Mouse (Mus musculus): ENCODE measurements at regions not wholly inside any gene's neighbourhood (a gene's known extent, or its start where the extent isn't known, plus 50 kb on each side); places are given as distances from the start of the nearest gene placed in this dataset.
"Not testable (repeated sequence)": the region's sequence is repeated elsewhere in the genome, so short reads cannot be mapped to it uniquely, and the experiment has no call there.

GRCm38 (mm10) chr6:25101761-25102160, 145.7 kb upstream of the Tmem229a start:
- Histone ChIP-seq H3K36me3 (no peaks in the 10 kb centered on the region), H3K4me2 (no peak overlapping the region), H3K4me3 (replicated peaks) (no peak overlapping the region), H3K9me3 (replicated peaks) (no peaks in the 10 kb centered on the region), H3K27ac (replicated peaks) (no peak overlapping the region), H3K4me1 (no peaks in the 10 kb centered on the region), H3K27me3 (replicated peaks) (no peaks in the 10 kb centered on the region), H3K9ac (replicated peaks) (no peak overlapping the region)
- no peak for ATAC-seq (ENCODE audit: low FRiP score)

GRCm38 (mm10) chr6:25087167-25087566, 131.1 kb upstream of the Tmem229a start:
- H3K27me3 ChIP-seq (replicated peaks): no peaks in the 10 kb centered on the region
- WGBS: 83% methylated on average over 1 of the region's 1 CpGs
- no peaks in the 10 kb centered on the region for H3K4me1 ChIP-seq
- H3K4me2 ChIP-seq: no peak overlapping the region
- no peak overlapping the region for H3K9ac ChIP-seq (replicated peaks)
- H3K36me3 ChIP-seq: no peaks in the 10 kb centered on the region
- no peak overlapping the region for H3K4me3 ChIP-seq (replicated peaks)
- H3K9me3 ChIP-seq (replicated peaks): no peaks in the 10 kb centered on the region
- H3K27ac ChIP-seq (replicated peaks): no peak overlapping the region
- ATAC-seq (ENCODE audit: low FRiP score): no peak

GRCm38 (mm10) chr6:25085871-25086270, 129.8 kb upstream of the Tmem229a start:
- Histone ChIP-seq H3K27ac (replicated peaks) (no peak overlapping the region), H3K27me3 (replicated peaks) (no peaks in the 10 kb centered on the region), H3K4me1 (no peaks in the 10 kb centered on the region), H3K4me2 (no peak overlapping the region), H3K4me3 (replicated peaks) (no peak overlapping the region), H3K9ac (replicated peaks) (no peak overlapping the region), H3K36me3 (no peaks in the 10 kb centered on the region), H3K9me3 (replicated peaks) (no peaks in the 10 kb centered on the region)
- WGBS: 79% methylated on average over 2 of the region's 2 CpGs
- no peak for ATAC-seq (ENCODE audit: low FRiP score)

- 61% methylated on average over 4 of the region's 4 CpGs for WGBS
- H3K4me1 ChIP-seq; H3K9ac ChIP-seq (replicated peaks); H3K9me3 ChIP-seq (replicated peaks); H3K27me3 ChIP-seq (replicated peaks); H3K4me2 ChIP-seq; H3K27ac ChIP-seq (replicated peaks); ATAC-seq (ENCODE audit: low FRiP score); H3K4me3 ChIP-seq (replicated peaks); H3K36me3 ChIP-seq: not testable (repeated sequence)
Observed at GRCm38 (mm10) chr6:25085296-25085695, 129.2 kb upstream of the Tmem229a start.

GRCm38 (mm10) chr6:25065913-25066312, 109.8 kb upstream of the Tmem229a start:
- Histone ChIP-seq H3K9ac (replicated peaks) (no peak overlapping the region), H3K4me2 (no peak overlapping the region), H3K36me3 (no peaks in the 10 kb centered on the region), H3K9me3 (replicated peaks) (no peaks in the 10 kb centered on the region), H3K27ac (replicated peaks) (no peak overlapping the region), H3K4me3 (replicated peaks) (no peak overlapping the region), H3K27me3 (replicated peaks) (no peaks in the 10 kb centered on the region), H3K4me1 (no peaks in the 10 kb centered on the region)
- ATAC-seq (ENCODE audit: low FRiP score): no peak
- WGBS: 49% methylated on average over 6 of the region's 6 CpGs

- ATAC-seq (ENCODE audit: low FRiP score): no peak
- Histone ChIP-seq H3K4me3 (replicated peaks) (no peak overlapping the region), H3K4me2 (no peak overlapping the region), H3K4me1 (no peaks in the 10 kb centered on the region), H3K36me3 (no peaks in the 10 kb centered on the region), H3K9ac (replicated peaks) (no peak overlapping the region), H3K27me3 (replicated peaks) (no peaks in the 10 kb centered on the region), H3K9me3 (replicated peaks) (no peaks in the 10 kb centered on the region), H3K27ac (replicated peaks) (no peak overlapping the region)
- 72% methylated on average over 2 of the region's 2 CpGs for WGBS
Observed at GRCm38 (mm10) chr6:25032878-25033509, 76.9 kb upstream of the Tmem229a start.

GRCm38 (mm10) chr6:25026953-25027352, 70.9 kb upstream of the Tmem229a start:
- Histone ChIP-seq H3K4me3 (replicated peaks) (no peak overlapping the region), H3K36me3 (no peaks in the 10 kb centered on the region), H3K27ac (replicated peaks) (no peak overlapping the region), H3K4me1 (no peaks in the 10 kb centered on the region), H3K4me2 (no peak overlapping the region), H3K9ac (replicated peaks) (no peak overlapping the region), H3K27me3 (replicated peaks) (no peaks in the 10 kb centered on the region), H3K9me3 (replicated peaks) (no peaks in the 10 kb centered on the region)
- ATAC-seq (ENCODE audit: low FRiP score): no peak
- WGBS: 85% methylated on average over 3 of the region's 3 CpGs

- Histone ChIP-seq H3K9ac (replicated peaks) (no peak overlapping the region), H3K4me1 (no peaks in the 10 kb centered on the region), H3K36me3 (no peaks in the 10 kb centered on the region), H3K4me2 (no peak overlapping the region), H3K27me3 (replicated peaks) (no peaks in the 10 kb centered on the region), H3K4me3 (replicated peaks) (no peak overlapping the region), H3K27ac (replicated peaks) (no peak overlapping the region), H3K9me3 (replicated peaks) (no peaks in the 10 kb centered on the region)
- ATAC-seq (ENCODE audit: low FRiP score): peak; percentile 70; the same call in 1 of the 2 replicates
- WGBS: 31% methylated on average over 2 of the region's 2 CpGs
Observed at GRCm38 (mm10) chr6:25020005-25020772, 64.1 kb upstream of the Tmem229a start.

- no peaks in the 10 kb centered on the region for H3K9me3 ChIP-seq (replicated peaks)
- H3K4me1 ChIP-seq: no peaks in the 10 kb centered on the region
- H3K9ac ChIP-seq (replicated peaks): no peak overlapping the region
- H3K27me3 ChIP-seq (replicated peaks): no peaks in the 10 kb centered on the region
- no peak for ATAC-seq (ENCODE audit: low FRiP score)
- H3K27ac ChIP-seq (replicated peaks): no peak overlapping the region
- H3K4me2 ChIP-seq: no peak overlapping the region
- no peak overlapping the region for H3K4me3 ChIP-seq (replicated peaks)
- no peaks in the 10 kb centered on the region for H3K36me3 ChIP-seq
- WGBS: 19% methylated on average over 3 of the region's 3 CpGs
Observed at GRCm38 (mm10) chr6:25013288-25013606, 57.1 kb upstream of the Tmem229a start.

- Histone ChIP-seq H3K9me3 (replicated peaks) (no peaks in the 10 kb centered on the region), H3K4me3 (replicated peaks) (no peak overlapping the region), H3K4me2 (no peak overlapping the region), H3K36me3 (no peaks in the 10 kb centered on the region), H3K27me3 (replicated peaks) (no peaks in the 10 kb centered on the region), H3K27ac (replicated peaks) (no peak overlapping the region), H3K4me1 (no peaks in the 10 kb centered on the region), H3K9ac (replicated peaks) (no peak overlapping the region)
- ATAC-seq (ENCODE audit: low FRiP score): no peak
- WGBS: 56% methylated on average over 2 of the region's 2 CpGs
Observed at GRCm38 (mm10) chr6:25012376-25013287, 56.5 kb upstream of the Tmem229a start.

GRCm38 (mm10) chr6:25008856-25009255, 52.8 kb upstream of the Tmem229a start:
- ATAC-seq (ENCODE audit: low FRiP score); H3K4me2 ChIP-seq; H3K9ac ChIP-seq (replicated peaks); H3K4me3 ChIP-seq (replicated peaks); H3K27me3 ChIP-seq (replicated peaks); H3K9me3 ChIP-seq (replicated peaks); H3K27ac ChIP-seq (replicated peaks); H3K4me1 ChIP-seq; H3K36me3 ChIP-seq: not testable (repeated sequence)

Data from neural tube, embryonic 15.5 days (tissue).